Mouse (Mus musculus): Measurements from ENCODE around the gene Plxdc1.

Gene Plxdc1

DNA sequence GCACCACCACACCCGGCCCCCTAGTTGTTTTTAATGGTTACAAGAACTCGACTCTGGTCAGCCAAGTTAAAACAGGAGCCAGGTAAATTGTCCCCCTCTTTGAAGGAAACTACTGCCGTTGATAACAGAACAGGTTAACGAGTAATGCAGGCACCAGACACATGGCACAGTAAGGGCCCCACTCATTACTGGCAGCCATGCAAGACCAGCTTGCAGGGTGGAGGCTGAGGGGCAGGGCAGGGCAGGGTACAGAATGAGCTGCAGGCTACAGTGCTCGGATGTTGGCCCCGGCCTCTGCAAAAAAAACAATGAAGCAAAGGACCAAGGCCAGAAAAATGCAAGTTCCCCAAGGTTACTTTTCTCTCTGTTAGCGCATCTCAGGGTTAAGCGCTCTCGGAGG, 62.6 kb downstream of the Plxdc1 start:
- in situ Hi-C loops (cut with MboI, MseI) = no loop called here

DNA sequence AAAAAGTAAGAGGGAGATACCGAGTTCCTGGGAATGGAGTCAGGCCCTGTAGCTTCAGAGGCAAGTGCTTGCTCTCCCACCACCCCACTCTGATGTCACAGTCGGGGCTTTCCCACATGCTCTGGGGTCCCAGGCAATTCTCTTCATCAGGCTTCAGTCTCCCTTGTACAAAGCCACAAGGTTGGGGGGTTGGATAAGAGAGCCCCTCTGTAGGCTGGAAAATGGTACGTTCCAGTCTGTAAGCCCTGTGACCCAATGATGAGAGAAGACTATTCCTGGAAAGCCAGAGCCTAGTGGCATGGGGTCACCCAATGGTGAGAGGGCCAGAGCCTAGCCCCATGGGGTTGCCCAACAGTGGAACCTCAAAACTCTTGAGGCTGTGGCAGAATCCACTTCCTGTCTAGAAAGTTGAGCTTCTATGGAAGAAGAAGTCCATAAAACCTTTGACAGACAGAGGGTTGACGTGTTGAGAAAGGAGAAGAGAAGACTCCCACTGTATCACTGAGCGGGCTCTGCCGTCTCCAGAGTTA, 70.2 kb downstream of the Plxdc1 start:
- in situ Hi-C loops (cut with MboI, MseI) = no loop called here

DNA sequence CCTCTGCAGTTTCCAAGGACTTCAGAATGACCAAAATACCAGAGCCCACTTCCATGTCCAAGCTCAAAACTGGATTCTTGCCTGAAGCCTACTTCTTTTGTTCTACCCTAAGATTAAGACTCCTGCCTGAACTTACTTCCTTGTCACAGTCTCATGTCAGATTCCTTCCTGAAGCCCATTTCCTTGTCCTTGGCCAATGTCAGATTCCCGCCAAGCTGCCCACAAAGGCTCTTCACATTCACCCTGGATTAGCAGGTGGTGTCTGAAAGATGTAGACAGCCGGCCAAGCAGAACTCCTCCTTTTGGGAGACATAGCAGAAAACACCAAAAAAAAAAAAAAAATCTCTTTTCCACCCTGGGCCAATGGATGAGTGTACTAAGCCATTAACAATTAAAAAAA, 70.8 kb downstream of the Plxdc1 start:
- in situ Hi-C loops (cut with MboI, MseI) = no loop called here

DNA sequence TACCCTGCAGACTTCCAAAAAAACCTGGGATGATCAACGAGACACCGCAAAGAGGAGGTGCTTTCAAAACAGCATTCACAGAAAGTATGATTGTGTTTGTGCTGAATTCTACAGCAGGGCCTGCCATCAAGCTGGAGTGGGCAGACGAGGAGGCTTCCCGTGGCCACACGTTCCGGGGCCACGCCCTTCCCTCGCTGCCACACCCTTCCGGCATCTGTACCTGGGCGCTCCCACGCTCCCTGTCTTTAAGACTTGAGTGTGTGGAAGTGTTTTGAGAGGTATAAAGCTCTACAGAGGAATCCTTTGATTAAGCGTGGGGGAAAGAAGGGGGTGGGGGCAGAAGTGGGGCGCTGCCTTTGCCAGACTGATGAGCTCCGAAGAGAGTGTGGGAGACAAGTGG, 73.1 kb downstream of the Plxdc1 start:
- in situ Hi-C loops (cut with MboI, MseI) = no loop called here

- in situ Hi-C loops (cut with MboI, MseI) = no loop called here
These were observed 77.5 kb downstream of the Plxdc1 start for GRCm38 (mm10) chr11:97908634-97909348.

DNA sequence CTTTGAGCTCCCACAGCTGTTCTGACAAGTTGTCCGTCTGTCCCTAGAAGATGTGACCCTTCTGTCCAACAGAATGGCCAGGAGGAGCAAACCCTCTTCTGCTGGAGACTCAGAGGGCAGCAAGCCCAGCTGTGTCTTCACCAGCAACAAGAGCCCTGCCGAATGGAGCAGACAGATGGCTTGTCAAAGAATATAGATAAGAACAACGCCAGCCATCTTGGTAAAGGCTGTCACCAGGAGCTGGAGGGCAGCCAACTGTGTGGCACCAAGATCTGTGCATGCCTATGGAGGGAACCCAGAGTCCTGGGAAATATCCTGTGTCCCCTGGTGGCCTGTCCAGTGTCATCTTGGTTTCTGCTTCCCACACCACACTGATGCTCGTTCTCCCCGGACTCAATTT, 78.3 kb downstream of the Plxdc1 start:
- in situ Hi-C loops (cut with MboI, MseI) = no loop called here

GRCm38 (mm10) chr11:97906905-97907304, 79.3 kb downstream of the Plxdc1 start:
- in situ Hi-C loops (cut with MboI, MseI) = no loop called here

DNA sequence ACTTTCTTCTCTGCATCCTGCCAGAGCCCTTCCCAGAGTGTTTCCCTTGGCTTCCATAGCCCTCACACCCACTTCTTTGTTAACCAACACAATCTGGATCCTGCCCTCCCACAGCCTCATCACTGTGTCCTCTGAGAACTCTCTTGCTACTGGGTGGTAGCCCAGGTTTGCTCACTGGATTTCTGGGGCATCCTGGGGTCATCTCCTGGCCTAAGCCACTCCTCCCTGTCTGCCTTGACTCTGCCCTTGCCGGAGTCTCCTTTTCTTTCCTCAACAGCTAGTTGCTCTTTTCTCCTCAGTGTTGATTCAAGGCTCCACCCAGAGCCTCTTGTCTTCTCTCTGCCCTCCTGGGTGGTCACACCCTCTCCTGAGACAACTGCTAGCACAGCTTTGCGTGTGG, 80.3 kb downstream of the Plxdc1 start:
- in situ Hi-C loops (cut with MboI, MseI) = no loop called here

- in situ Hi-C loops (cut with MboI, MseI) = no loop called here
These were observed 80.7 kb downstream of the Plxdc1 start for GRCm38 (mm10) chr11:97905540-97905939.

DNA sequence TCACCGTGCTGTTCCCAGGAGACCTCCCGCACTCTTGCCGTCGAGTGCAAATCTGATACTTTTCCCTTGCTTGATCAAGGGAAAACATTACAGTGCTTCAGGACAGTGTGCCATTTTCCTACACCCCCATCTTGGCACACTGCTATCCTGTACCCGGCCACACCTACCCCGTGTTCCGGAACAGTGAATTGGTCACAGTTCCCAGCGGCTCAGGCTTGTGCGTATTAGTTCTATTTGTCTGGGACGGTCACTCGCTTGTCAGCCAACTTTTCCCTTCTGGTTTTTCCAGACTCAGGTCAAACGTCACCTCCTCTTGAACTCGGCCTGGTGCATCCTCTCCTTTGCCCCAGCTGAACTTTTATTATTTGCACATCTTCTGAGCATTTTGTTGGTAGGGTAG, 81.4 kb downstream of the Plxdc1 start:
- in situ Hi-C loops (cut with MboI, MseI) = loop anchor here (5.0 kb wide), 1 partner anchor 78 kb away; no protein-coding TSS in a partner anchor

GRCm38 (mm10) chr11:97901806-97902205, 84.4 kb downstream of the Plxdc1 start:
- in situ Hi-C loops (cut with MboI, MseI) = loop anchor here (5.0 kb wide), 1 partner anchor 80 kb away; no protein-coding TSS in a partner anchor

GRCm38 (mm10) chr11:97899822-97900221, 86.4 kb downstream of the Plxdc1 start:
- in situ Hi-C loops (cut with MboI, MseI) = loop anchor here (5.0 kb wide), 1 partner anchor 82 kb away; no protein-coding TSS in a partner anchor

DNA sequence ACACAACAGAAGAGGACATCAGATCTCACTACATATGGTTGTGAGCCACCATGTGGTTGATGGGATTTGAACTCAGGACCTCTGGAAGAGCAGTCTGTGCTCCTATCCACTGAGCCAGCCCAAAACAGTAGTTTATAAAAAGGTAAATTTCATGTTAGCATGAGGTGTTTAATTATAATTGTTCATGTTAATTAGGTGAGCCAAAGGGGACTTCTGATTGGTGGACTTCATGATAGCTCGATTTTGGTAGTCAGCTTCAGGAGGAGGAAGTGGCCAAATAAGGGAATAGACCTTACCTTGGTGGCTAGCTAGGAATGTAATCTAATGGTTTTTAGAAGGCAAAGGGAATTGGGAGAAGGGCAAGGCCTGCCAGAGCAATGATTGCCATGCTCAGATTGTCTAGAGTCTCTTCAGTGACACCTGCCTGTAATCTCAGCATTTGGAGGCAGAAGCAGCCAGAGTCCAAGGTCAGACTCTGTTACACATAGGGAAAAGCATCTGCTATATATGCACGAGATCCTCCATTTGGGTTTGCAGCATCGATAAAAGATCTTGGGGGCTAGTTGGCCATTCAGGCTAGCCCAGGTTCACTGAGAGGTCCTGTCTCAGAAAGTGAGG, 88.6 kb downstream of the Plxdc1 start:
- in situ Hi-C loops (cut with MboI, MseI) = no loop called here

- in situ Hi-C loops (cut with MboI, MseI) = no loop called here
These were observed 89.6 kb downstream of the Plxdc1 start for GRCm38 (mm10) chr11:97896655-97897054.

DNA sequence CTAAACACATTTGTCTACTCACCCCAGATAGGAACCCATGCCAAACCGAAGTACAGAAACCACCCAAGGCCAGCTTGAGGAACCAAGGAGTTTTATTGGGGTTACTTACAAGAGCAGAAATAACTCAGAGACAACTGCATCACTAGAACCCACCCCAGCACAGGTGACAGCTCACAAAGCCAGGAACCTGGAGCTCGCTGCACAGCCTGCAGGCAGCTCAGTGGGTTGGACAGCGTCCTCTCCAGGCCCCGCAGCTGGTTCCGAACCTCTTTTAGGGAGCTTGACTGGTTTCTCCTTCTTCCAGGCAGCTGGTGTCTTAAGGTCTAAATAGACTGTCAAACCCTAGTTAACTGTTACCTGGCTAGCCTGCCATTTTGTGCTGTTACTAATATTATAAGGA, 94.4 kb downstream of the Plxdc1 start:
- in situ Hi-C loops (cut with MboI, MseI) = no loop called here

GRCm38 (mm10) chr11:97885296-97885915, 100.8 kb downstream of the Plxdc1 start:
- in situ Hi-C loops (cut with MboI, MseI) = no loop called here

- in situ Hi-C loops (cut with MboI, MseI) = no loop called here
These were observed 101.6 kb downstream of the Plxdc1 start for GRCm38 (mm10) chr11:97884601-97885185.

DNA sequence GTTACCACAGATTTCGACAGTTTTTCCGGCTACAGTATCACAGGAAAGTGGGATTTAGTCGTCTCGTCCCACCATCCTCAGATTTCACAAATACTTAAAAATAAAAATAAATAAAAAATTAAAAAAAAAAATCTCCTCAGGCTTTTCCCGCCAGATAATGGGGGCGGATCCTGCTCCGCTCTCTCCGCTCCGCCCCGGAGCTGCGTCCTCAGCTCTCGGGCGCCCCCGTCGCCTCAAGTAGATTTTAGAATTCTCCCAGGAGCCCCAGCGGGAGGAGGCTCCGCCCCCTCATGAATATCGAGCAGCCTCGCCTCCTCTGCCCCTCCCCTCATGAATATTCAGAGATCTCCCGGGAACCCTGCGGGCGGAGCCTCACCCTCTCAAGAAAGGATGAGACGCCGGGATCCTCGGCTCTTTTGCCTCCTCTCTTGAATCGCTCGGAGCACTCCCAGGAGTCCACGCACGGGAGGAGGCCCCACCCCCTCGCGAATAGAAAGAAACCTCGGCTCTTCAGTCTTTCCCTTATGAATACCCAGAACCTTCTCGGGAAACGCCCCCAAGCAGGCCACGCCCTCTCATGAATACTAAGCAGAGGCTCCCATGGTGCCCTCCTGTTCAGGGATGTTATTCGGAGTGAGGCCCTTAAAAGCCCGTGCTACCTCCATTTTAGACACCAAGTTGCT, 102.2 kb downstream of the Plxdc1 start, which contains the start of gene Fbxo47:
Gene Fbxo47, minus strand, starts transcription at position 237 of the 683 bp plus-strand sequence.
- in situ Hi-C loops (cut with MboI, MseI) = no loop called here

GRCm38 (mm10) chr11:97883542-97883917, 102.7 kb downstream of the Plxdc1 start:
- in situ Hi-C loops (cut with MboI, MseI) = no loop called here

- in situ Hi-C loops (cut with MboI, MseI) = no loop called here
These were observed 105.9 kb downstream of the Plxdc1 start for GRCm38 (mm10) chr11:97880362-97880761.

- in situ Hi-C loops (cut with MboI, MseI) = no loop called here
These were observed 108.9 kb downstream of the Plxdc1 start for GRCm38 (mm10) chr11:97877341-97877740.

DNA sequence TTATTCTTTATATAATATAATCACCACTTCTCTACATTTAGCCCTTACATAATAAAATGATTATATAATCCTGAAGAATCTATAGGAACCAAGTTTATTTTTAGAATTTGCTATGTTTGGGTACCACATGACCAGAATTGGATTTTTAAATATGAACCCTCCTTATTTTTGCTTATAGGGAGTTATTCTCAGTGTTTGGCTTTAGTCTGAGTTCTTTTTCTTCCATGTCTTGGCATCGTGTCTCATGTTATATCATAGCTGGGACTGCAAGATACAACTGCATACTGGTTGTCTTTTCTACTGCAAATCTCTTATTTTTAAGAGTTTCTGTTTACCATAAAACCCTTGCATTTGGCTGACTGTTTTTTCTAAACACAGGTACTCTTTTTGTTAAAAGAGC, 111.8 kb downstream of the Plxdc1 start:
- in situ Hi-C loops (cut with MboI, MseI) = no loop called here
